Mouse (Mus musculus) urinary bladder, postnatal 36 days (tissue): Measurements from ENCODE around the gene Rnf40.
"Not testable (repeated sequence)": the region's sequence is repeated elsewhere in the genome, so short reads cannot be mapped to it uniquely, and the experiment has no call there.

Source experiments
- DNase-seq, 2 experiments: peaks; one replicate each; pipeline ENCODE4 v3.0.0; 2022; ENCODE audit warnings: low spot score in 2 of 2, mixed read lengths in 1 of 2

The Rnf40 gene

GRCm38 (mm10) chr7:127602903-127603302 is 14.3 kb downstream of the Rnf40 start:
- no peak for DNase-seq

GRCm38 (mm10) chr7:127604256-127604655 is 15.7 kb downstream of the Rnf40 start:
- DNase-seq, result no peak

- no peak for DNase-seq
Measured at GRCm38 (mm10) chr7:127607150-127607549, 18.6 kb downstream of the Rnf40 start.

GRCm38 (mm10) chr7:127611011-127611410 is 22.4 kb downstream of the Rnf40 start:
- no peak for DNase-seq

- no peak for DNase-seq
Measured at GRCm38 (mm10) chr7:127611561-127611960, 23.0 kb downstream of the Rnf40 start.

GRCm38 (mm10) chr7:127613501-127613900 is 24.9 kb downstream of the Rnf40 start:
- DNase-seq, result no peak

- no peak for DNase-seq
Measured at GRCm38 (mm10) chr7:127614091-127614490, 25.5 kb downstream of the Rnf40 start.

GRCm38 (mm10) chr7:127614511-127614890 is 25.9 kb downstream of the Rnf40 start:
- DNase-seq, result peak; percentile 32 to 37

- peak; percentile 65 to 72 for DNase-seq
Measured at GRCm38 (mm10) chr7:127614891-127615843, 26.6 kb downstream of the Rnf40 start, which contains the start of gene Zfp629. Zfp629 (minus strand) TSS chr7:127615797.

- DNase-seq, result no peak
Measured at GRCm38 (mm10) chr7:127616336-127616735, 27.8 kb downstream of the Rnf40 start.

- DNase-seq, result no peak
Measured at GRCm38 (mm10) chr7:127616881-127617280, 28.3 kb downstream of the Rnf40 start.

GRCm38 (mm10) chr7:127617962-127618361 is 29.4 kb downstream of the Rnf40 start:
- no peak for DNase-seq

GRCm38 (mm10) chr7:127618402-127618801 is 29.8 kb downstream of the Rnf40 start:
- DNase-seq, result not testable (repeated sequence)

GRCm38 (mm10) chr7:127626039-127626438 is 37.5 kb downstream of the Rnf40 start:
- no peak for DNase-seq

- no peak for DNase-seq
Measured at GRCm38 (mm10) chr7:127626471-127626870, 37.9 kb downstream of the Rnf40 start.

- no peak for DNase-seq
Measured at GRCm38 (mm10) chr7:127628646-127629045, 40.1 kb downstream of the Rnf40 start.

- no peak for DNase-seq
Measured at GRCm38 (mm10) chr7:127631416-127631815, 42.8 kb downstream of the Rnf40 start.

- DNase-seq, result peak; percentile 57 to 83
Measured at GRCm38 (mm10) chr7:127636963-127637362, 48.4 kb downstream of the Rnf40 start.

- no peak for DNase-seq
Measured at GRCm38 (mm10) chr7:127641260-127641659, 52.7 kb downstream of the Rnf40 start.

GRCm38 (mm10) chr7:127642254-127642653 is 53.7 kb downstream of the Rnf40 start:
- DNase-seq, result no peak

GRCm38 (mm10) chr7:127646363-127646762 is 57.8 kb downstream of the Rnf40 start:
- no peak for DNase-seq

GRCm38 (mm10) chr7:127647576-127647975 is 59.0 kb downstream of the Rnf40 start:
- not testable (repeated sequence) for DNase-seq

- no peak for DNase-seq
Measured at GRCm38 (mm10) chr7:127648516-127649201, 60.1 kb downstream of the Rnf40 start.
